Mouse (Mus musculus): ENCODE measurements at regions not wholly inside any gene's neighbourhood (a gene's known extent, or its start where the extent isn't known, plus 50 kb on each side); places are given as distances from the start of the nearest gene placed in this dataset.

DNA sequence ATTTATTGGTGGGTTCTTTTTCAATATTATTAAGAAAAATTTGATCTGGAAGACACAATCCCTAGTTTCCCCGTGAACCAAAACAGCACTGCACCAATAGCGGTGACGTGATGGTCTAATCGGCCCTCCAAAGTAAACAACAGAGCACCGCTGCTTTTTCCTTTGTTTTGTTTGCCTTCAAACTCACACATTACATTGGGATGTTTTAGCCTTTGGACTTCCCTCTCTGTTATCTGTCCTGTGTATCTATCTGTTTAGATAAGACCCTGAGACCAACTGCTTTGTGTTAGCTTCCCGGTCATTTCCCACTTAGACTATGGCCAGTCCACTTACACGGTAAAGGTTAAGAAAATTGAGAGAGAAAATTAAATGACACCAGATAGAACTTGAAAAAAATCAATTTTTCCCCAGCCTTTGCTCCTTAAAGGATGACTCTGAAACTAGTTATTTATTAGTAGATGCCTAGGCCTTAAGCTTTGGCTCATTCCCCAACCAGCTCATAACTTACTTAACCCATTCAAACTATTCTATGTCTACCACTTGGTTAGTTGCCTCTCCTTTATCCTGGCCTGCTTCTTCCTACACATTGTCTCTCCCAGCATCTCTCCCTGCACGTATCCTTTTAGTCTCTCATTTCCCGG is 257.0 kb upstream of the Lyplal1 start:
- TF ChIP-seq CTCF (IDR thresholded peaks at IDR 0.05; ENCODE audit: low read depth) (no peak), EP300 (optimal IDR thresholded peaks at IDR 0.05) (no peak)
